Mouse (Mus musculus) erythroblast, adult 5-6 weeks (primary cell): ENCODE measurements around the gene Gpnmb. TPM values are rescaled to one million over a fixed set of nuclear protein-coding genes. Genes with fewer than 3 reads are reported as not detected.
A peak's percentile ranks its signal among the peaks of the same experiment; 100 is the strongest.

ENCODE experiments used
- ATAC-seq: replicated peaks from 2 replicates; pipeline ENCODE4 v1.8.0; 2016; ENCODE audit warnings: moderate number of reproducible peaks, mild to moderate bottlenecking, moderate TSS enrichment, inconsistent platforms; ENCODE audit not compliant: poor library complexity, low FRiP score, severe bottlenecking
- total RNA-seq, 2 experiments: library from RNA; stranded (forward) in 1 of 2; stranded (reverse) in 1 of 2; fragments of 150-400 nt in 1 of 2; fragments of 200-764, 138-1000 nt in 1 of 2; gene quantifications; 2 replicates each; pipeline versions ENCODE4 v1.2.3 to v1.2.4; 2015 to 2017; ENCODE audit warnings: low replicate concordance in 2 of 2

Gene Gpnmb
- not detected in 2 replicates for total RNA-seq (2015; ENCODE audit: low replicate concordance)
- total RNA-seq (2017; ENCODE audit: low replicate concordance), result 0.70 TPM in 1 of 2 replicates, not detected in the other

- no peak for ATAC-seq
These were observed at the start of gene Gpnmb for GRCm38 (mm10) chr6:49036275-49037267. Gene Gpnmb (plus strand): TSS chr6:49036546.

- no peak for ATAC-seq
These were observed 46.4 kb upstream of the Gpnmb start for GRCm38 (mm10) chr6:48989971-48990370.

- no peak for ATAC-seq
These were observed 44.4 kb upstream of the Gpnmb start for GRCm38 (mm10) chr6:48991991-48992390.

GRCm38 (mm10) chr6:48998186-48998585, 38.2 kb upstream of the Gpnmb start:
- no peak for ATAC-seq

- no peak for ATAC-seq
These were observed 37.5 kb upstream of the Gpnmb start for GRCm38 (mm10) chr6:48998796-48999195.

- ATAC-seq, result no peak
These were observed 33.0 kb upstream of the Gpnmb start for GRCm38 (mm10) chr6:49003381-49003780.

- peak; percentile 67; the same call in 1 of the 2 replicates for ATAC-seq
These were observed 28.4 kb upstream of the Gpnmb start for GRCm38 (mm10) chr6:49007981-49008380.

GRCm38 (mm10) chr6:49008420-49009160, 27.8 kb upstream of the Gpnmb start:
- ATAC-seq, result no peak

- ATAC-seq, result no peak
These were observed 27.2 kb upstream of the Gpnmb start for GRCm38 (mm10) chr6:49009161-49009555.

GRCm38 (mm10) chr6:49009665-49010064, 26.7 kb upstream of the Gpnmb start:
- no peak for ATAC-seq

- no peak for ATAC-seq
These were observed 25.2 kb upstream of the Gpnmb start for GRCm38 (mm10) chr6:49011191-49011590.

GRCm38 (mm10) chr6:49013023-49013422, 23.3 kb upstream of the Gpnmb start:
- no peak for ATAC-seq

GRCm38 (mm10) chr6:49013458-49013857, 22.9 kb upstream of the Gpnmb start:
- ATAC-seq, result no peak

- no peak for ATAC-seq
These were observed 19.2 kb upstream of the Gpnmb start for GRCm38 (mm10) chr6:49017150-49017549.

- no peak for ATAC-seq
These were observed 17.0 kb upstream of the Gpnmb start for GRCm38 (mm10) chr6:49019341-49019740.

GRCm38 (mm10) chr6:49021141-49022012, 15.0 kb upstream of the Gpnmb start:
- no peak for ATAC-seq

- ATAC-seq, result no peak
These were observed 14.0 kb upstream of the Gpnmb start for GRCm38 (mm10) chr6:49022384-49022783.

- ATAC-seq, result no peak
These were observed 13.0 kb upstream of the Gpnmb start for GRCm38 (mm10) chr6:49023315-49023714.

GRCm38 (mm10) chr6:49025290-49025689, 11.1 kb upstream of the Gpnmb start:
- no peak for ATAC-seq

GRCm38 (mm10) chr6:49026496-49026895, 9.8 kb upstream of the Gpnmb start:
- ATAC-seq, result no peak
